Mouse (Mus musculus): ENCODE data around the gene Tgm5. TPM values are rescaled to one million over a fixed set of nuclear protein-coding genes. Genes with fewer than 3 reads are reported as not detected.
"Not testable (repeated sequence)": the region's sequence is repeated elsewhere in the genome, so short reads cannot be mapped to it uniquely, and the experiment has no call there.

Gene Tgm5
- total and polyA plus RNA-seq, 2 experiments from 2014 or later: 0.07 TPM; not detected in 1

DNA sequence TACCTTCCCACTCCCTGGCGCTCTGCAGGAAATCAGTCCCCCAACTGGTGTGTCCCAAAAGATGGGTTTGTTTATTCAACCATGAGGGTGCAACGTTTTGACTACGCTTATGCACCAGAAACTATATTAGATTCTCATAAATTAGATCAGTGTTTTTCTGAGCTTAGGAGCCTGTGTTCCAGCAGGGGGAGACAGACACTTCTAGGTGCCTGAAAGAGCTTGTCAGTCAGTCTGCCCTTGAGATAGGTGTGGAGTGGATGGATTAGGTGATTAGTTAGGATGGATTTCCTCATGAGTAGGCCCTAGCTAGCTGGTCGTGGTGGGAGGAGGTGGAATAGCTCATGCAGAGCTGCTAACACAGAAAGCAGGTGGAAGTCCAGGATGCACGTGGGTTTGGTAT lies 44.5 kb downstream of the Tgm5 start:
- H3K4me2 ChIP-seq (ENCODE audit: low read depth): no peak overlapping the region
- no peaks in the 10 kb centered on the region for H3K27me3 ChIP-seq (ENCODE audit: insufficient read depth, low read length)
- 47% methylated on average over 5 of the region's 5 CpGs for WGBS
- DNase-seq (peak; percentile 35), ATAC-seq (no peak)
- no peaks in the 10 kb centered on the region for H3K9me3 ChIP-seq (ENCODE audit: low read length)
- no peaks in the 10 kb centered on the region for H3K36me3 ChIP-seq (ENCODE audit: insufficient read depth)
- no peaks in the 10 kb centered on the region for H3K4me1 ChIP-seq (ENCODE audit: insufficient read depth)
- no peak overlapping the region for H3K27ac ChIP-seq (ENCODE audit: low read depth, low read length)
- peak; percentile 72 for TF ChIP-seq CTCF (IDR thresholded peaks at IDR 0.05; ENCODE audit: low read depth)
- no peak overlapping the region for H3K9ac ChIP-seq
- no peak overlapping the region for H3K4me3 ChIP-seq (ENCODE audit: low read depth, low read length)

DNA sequence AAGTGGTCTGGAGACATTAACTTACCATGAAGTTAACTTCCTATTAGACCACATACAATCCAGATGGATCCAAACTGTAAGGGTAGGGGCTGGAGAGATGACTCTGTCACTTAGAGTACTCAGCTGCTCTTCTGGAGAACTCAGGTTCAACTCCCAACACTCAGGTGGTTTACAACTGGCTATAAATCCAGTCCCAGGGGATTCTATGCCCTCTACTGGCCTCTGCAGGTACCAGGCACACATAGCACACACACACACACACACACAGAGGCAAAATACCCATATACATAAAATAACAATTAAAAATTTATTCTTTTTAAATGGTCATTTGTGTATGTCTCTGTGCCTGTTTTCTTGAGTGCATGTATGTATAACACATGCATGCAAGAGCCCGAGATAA lies 46.3 kb downstream of the Tgm5 start:
- 88% methylated on average over 1 of the region's 1 CpGs for WGBS
- no peak for ATAC-seq

DNA sequence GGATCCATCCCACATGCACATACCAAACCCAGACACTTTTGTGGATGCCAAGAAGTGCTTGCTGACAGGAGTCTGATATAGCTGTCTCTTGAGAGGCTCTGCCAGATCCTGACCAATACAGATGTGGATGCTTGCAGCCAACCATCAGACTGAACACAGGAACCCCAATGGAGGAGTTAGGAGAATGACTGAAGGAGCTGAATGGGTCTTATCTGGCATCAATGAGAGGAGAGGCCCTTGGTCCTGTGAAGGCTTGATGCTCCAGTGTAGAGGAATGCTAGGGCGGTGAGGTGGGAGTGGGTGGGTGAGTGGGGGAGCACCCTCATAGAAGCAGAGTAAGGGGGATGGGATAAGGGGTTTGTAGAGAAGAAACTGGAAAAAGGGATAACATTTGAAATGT lies 46.8 kb downstream of the Tgm5 start:
- DNase-seq; H3K4me3 ChIP-seq (ENCODE audit: low read depth, low read length); H3K36me3 ChIP-seq (ENCODE audit: insufficient read depth); H3K27ac ChIP-seq (ENCODE audit: low read depth, low read length); ATAC-seq; H3K9ac ChIP-seq; H3K9me3 ChIP-seq (ENCODE audit: low read length); H3K4me2 ChIP-seq (ENCODE audit: low read depth); H3K27me3 ChIP-seq (ENCODE audit: insufficient read depth, low read length); H3K4me1 ChIP-seq (ENCODE audit: insufficient read depth): not testable (repeated sequence)
- 100% methylated on average over 1 of the region's 1 CpGs for WGBS

More for the DNA sequence above, 46.3 kb downstream of the Tgm5 start:
- Histone ChIP-seq H3K27me3 (ENCODE audit: insufficient read depth, low read length) (no peaks in the 10 kb centered on the region), H3K4me1 (ENCODE audit: insufficient read depth) (no peaks in the 10 kb centered on the region), H3K36me3 (ENCODE audit: insufficient read depth) (no peaks in the 10 kb centered on the region), H3K4me2 (ENCODE audit: low read depth) (no peak overlapping the region), H3K4me3 (ENCODE audit: low read depth, low read length) (no peak overlapping the region), H3K9me3 (ENCODE audit: low read length) (no peaks in the 10 kb centered on the region), H3K27ac (ENCODE audit: low read depth, low read length) (no peak overlapping the region), H3K9ac (no peak overlapping the region)
- no peak for TF ChIP-seq CTCF (IDR thresholded peaks at IDR 0.05; ENCODE audit: low read depth)
- DNase-seq: no peak

DNA sequence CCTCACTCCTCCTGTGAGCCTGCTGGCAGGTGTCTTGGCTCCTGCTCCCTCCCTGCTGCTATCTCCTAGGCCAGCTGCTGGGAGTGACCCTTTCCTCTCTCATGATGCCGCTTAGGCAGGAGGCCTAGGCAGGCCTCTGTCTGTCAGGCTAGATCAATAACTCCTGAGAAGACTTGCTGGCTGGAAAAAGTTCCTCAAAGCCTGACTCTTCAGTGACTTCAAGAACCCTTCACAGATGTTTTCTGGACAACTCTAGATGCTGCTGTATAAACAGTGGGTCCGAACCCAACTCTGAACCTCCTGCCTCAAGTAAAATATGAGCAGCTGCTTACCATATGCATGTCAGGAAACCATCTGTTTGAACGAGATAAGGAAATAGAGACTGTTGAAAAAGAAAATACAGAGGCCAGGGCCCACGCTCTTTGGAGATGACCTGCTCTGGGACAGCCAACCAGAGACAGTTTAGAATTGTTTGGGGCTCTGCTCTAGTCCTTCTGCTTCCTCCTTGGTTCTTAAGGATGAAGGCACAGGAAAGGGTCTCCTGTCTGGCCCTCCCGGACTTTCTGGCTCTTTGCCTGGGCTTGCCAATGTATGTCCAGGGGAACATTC lies 48.8 kb downstream of the Tgm5 start, which contains the start of gene Epb42:
Gene Epb42, minus strand, starts transcription at position 340 of the 609 bp plus-strand sequence.
- Histone ChIP-seq H3K36me3 (ENCODE audit: insufficient read depth) (no peaks in the 10 kb centered on the region), H3K27me3 (ENCODE audit: insufficient read depth, low read length) (no peaks in the 10 kb centered on the region), H3K9me3 (ENCODE audit: low read length) (no peaks in the 10 kb centered on the region), H3K4me3 (ENCODE audit: low read depth, low read length) (no peak within 1 kb of the TSS), H3K27ac (ENCODE audit: low read depth, low read length) (no peak within 1 kb of the TSS), H3K4me2 (ENCODE audit: low read depth) (no peak within 1 kb of the TSS), H3K4me1 (ENCODE audit: insufficient read depth) (no peaks in the 10 kb centered on the region), H3K9ac (no peak within 1 kb of the TSS)
- no peak for ATAC-seq
- WGBS: 80% methylated on average over 5 of the region's 5 CpGs
- no peak for TF ChIP-seq CTCF (IDR thresholded peaks at IDR 0.05; ENCODE audit: low read depth)
- no peak for DNase-seq

DNA sequence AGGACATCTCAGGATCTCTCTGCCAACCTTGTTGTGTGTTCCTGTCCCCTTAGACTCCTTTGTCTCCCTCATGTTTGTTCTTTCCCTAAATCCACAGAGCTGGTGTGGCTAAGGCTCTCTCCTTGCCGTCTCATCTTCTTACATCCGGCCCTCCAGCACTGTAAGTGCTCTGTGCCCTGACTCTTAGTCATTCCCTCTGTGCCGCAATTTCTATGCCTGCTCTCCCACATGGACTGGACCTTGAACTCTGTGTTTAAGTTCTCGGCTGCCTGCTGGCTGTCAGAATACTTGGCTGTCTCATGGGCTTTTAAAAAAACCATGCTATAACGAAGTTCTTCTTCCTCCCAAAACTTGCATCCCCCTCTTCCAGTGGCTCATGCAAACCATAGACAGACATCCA lies 62.7 kb downstream of the Tgm5 start:
- Histone ChIP-seq H3K27me3 (ENCODE audit: insufficient read depth, low read length) (no peaks in the 10 kb centered on the region), H3K9me3 (ENCODE audit: low read length) (no peaks in the 10 kb centered on the region), H3K36me3 (ENCODE audit: insufficient read depth) (peaks cover 1% of the 10 kb centered on the region; the same call in 1 of the 2 replicates), H3K4me2 (ENCODE audit: low read depth) (no peak overlapping the region), H3K27ac (ENCODE audit: low read depth, low read length) (no peak overlapping the region), H3K4me3 (ENCODE audit: low read depth, low read length) (no peak overlapping the region), H3K9ac (no peak overlapping the region), H3K4me1 (ENCODE audit: insufficient read depth) (no peaks in the 10 kb centered on the region)
- no peak for ATAC-seq
- no peak for DNase-seq
- TF ChIP-seq CTCF (IDR thresholded peaks at IDR 0.05; ENCODE audit: low read depth): no peak
- WGBS: 76% methylated on average over 5 of the region's 5 CpGs

DNA sequence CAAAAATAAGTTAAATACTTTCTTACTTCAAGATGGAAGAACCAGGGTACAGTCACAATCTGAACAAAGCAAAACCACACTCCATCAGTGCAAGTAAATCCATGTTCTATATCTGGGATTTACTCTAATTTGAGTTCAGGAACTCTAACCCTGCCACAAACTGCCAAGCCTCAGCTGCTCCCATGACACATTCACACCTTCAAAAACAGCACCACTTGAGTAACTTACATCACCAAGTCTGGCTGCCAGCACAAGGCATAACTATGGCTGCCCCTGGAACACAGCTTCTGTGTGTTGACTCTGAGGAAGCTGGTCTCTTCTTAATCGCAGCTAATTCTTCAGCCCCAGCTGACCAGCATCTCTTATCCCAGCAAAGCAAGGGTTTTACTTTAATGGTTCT lies 68.5 kb downstream of the Tgm5 start:
- H3K36me3 ChIP-seq (ENCODE audit: insufficient read depth): peaks cover 38% of the 10 kb centered on the region
- no peaks in the 10 kb centered on the region for H3K27me3 ChIP-seq (ENCODE audit: insufficient read depth, low read length)
- H3K4me1 ChIP-seq (ENCODE audit: insufficient read depth): no peaks in the 10 kb centered on the region
- WGBS: 97% methylated on average over 1 of the region's 1 CpGs
- H3K4me2 ChIP-seq (ENCODE audit: low read depth): no peak overlapping the region
- ATAC-seq (no peak), DNase-seq (no peak)
- no peak overlapping the region for H3K27ac ChIP-seq (ENCODE audit: low read depth, low read length)
- no peak overlapping the region for H3K4me3 ChIP-seq (ENCODE audit: low read depth, low read length)
- TF ChIP-seq CTCF (IDR thresholded peaks at IDR 0.05; ENCODE audit: low read depth): no peak
- H3K9me3 ChIP-seq (ENCODE audit: low read length): no peaks in the 10 kb centered on the region
- no peak overlapping the region for H3K9ac ChIP-seq

DNA sequence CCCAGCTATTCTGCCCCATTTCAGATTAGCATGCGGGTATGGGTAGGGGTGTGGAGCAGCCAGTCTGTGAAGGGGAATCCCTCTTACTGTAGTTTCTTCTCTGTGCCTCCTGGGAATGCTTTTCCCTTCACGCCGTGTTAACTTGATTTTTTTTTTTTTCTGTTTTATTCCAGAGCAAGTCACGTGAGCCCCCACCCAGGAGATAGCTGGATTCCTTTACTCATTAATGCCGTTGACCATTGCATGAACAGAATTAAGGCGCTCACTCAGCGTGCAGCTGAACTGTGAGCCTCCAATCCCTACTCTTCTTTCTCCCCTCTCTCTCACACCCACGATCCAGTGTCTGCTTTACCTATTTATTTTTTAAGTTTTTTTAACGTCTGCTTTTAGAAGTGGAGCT lies 69.4 kb downstream of the Tgm5 start:
- Histone ChIP-seq H3K27me3 (ENCODE audit: insufficient read depth, low read length) (no peaks in the 10 kb centered on the region), H3K36me3 (ENCODE audit: insufficient read depth) (peaks cover 47% of the 10 kb centered on the region), H3K4me2 (ENCODE audit: low read depth) (no peak overlapping the region), H3K4me1 (ENCODE audit: insufficient read depth) (no peaks in the 10 kb centered on the region), H3K9me3 (ENCODE audit: low read length) (no peaks in the 10 kb centered on the region), H3K4me3 (ENCODE audit: low read depth, low read length) (no peak overlapping the region), H3K9ac (no peak overlapping the region), H3K27ac (ENCODE audit: low read depth, low read length) (no peak overlapping the region)
- 86% methylated on average over 9 of the region's 9 CpGs for WGBS
- no peak for DNase-seq
- TF ChIP-seq CTCF (IDR thresholded peaks at IDR 0.05; ENCODE audit: low read depth): no peak
- no peak for ATAC-seq

All from forebrain, postnatal 0 days (tissue).